Comparison of ENCODE assay signal across 26 mouse cellular contexts in genomic region chr16:57456003-57456402, GRCm38 (mm10).
"Had no signal": no experiment of that assay in that cellular context is flagged by ENCODE, and none has a peak within 500 bp of the region (broad histone marks: within the 10 kb centered on the region; RNA-seq: fewer than 3 reads in every experiment).

No protein-coding gene starts in this region.

- H3K27ac ChIP-seq: heart, embryonic 13.5 days; heart, embryonic 15.5 days; hindbrain, embryonic 13.5 days; hindbrain, embryonic 15.5 days; hindbrain, postnatal 0 days; kidney, embryonic 15.5 days; kidney, postnatal 0 days; limb, embryonic 13.5 days; limb, embryonic 15.5 days; liver, embryonic 12.5 days; liver, embryonic 14.5 days had no signal

- H3K36me3 ChIP-seq: heart, embryonic 13.5 days; heart, embryonic 15.5 days; hindbrain, embryonic 13.5 days; hindbrain, embryonic 15.5 days; kidney, embryonic 15.5 days; limb, embryonic 13.5 days; limb, embryonic 15.5 days; liver, embryonic 12.5 days had no signal

- H3K9me3 ChIP-seq: heart, embryonic 13.5 days; heart, embryonic 15.5 days; hindbrain, embryonic 13.5 days; hindbrain, embryonic 15.5 days; kidney, embryonic 15.5 days; limb, embryonic 13.5 days; limb, embryonic 15.5 days; liver, embryonic 12.5 days had no signal

- ATAC-seq: hindbrain, postnatal 0 days; intestine, embryonic 16.5 days; liver, embryonic 12.5 days had no signal

- H3K4me3 ChIP-seq: heart, embryonic 13.5 days; heart, embryonic 15.5 days; hindbrain, embryonic 13.5 days; hindbrain, embryonic 15.5 days; kidney, embryonic 15.5 days; limb, embryonic 13.5 days; limb, embryonic 15.5 days; liver, embryonic 12.5 days had no signal

- H3K4me1 ChIP-seq: hindbrain, embryonic 13.5 days; hindbrain, embryonic 15.5 days; liver, embryonic 12.5 days had no signal

- DNase-seq: gastrocnemius, postnatal 14 days; gastrocnemius, postnatal 36 days; heart, adult 18-20 months; heart, postnatal 14 days; heart, postnatal 36 days; kidney, adult 11 months; kidney, adult 2 months; kidney, adult 9 months; kidney, postnatal 14 days; kidney, postnatal 36 days; layer of hippocampus, adult 9-11 months; layer of hippocampus, postnatal 36 days; left cerebral cortex, postnatal 4 days had no signal

- H3K27me3 ChIP-seq: heart, embryonic 13.5 days; heart, embryonic 15.5 days; hindbrain, embryonic 13.5 days; hindbrain, embryonic 15.5 days; kidney, embryonic 15.5 days; limb, embryonic 13.5 days; limb, embryonic 15.5 days; liver, embryonic 12.5 days had no signal

- H3K4me2 ChIP-seq: heart, embryonic 11.5 days; heart, embryonic 13.5 days; heart, embryonic 15.5 days; hindbrain, embryonic 13.5 days; hindbrain, embryonic 15.5 days; kidney, embryonic 15.5 days; limb, embryonic 13.5 days; limb, embryonic 15.5 days; liver, embryonic 12.5 days had no signal

- H3K9ac ChIP-seq: heart, embryonic 13.5 days; heart, embryonic 15.5 days; hindbrain, embryonic 13.5 days; hindbrain, embryonic 15.5 days; kidney, embryonic 15.5 days; limb, embryonic 13.5 days; limb, embryonic 15.5 days; liver, embryonic 12.5 days; liver, embryonic 14.5 days had no signal
